Comparison of ENCODE assay signal across 10 mouse cellular contexts in genomic region chr2:153442720-153443119, GRCm38 (mm10). TPM values are rescaled to one million over a fixed set of nuclear protein-coding genes. Genes with fewer than 3 reads are reported as not detected.
DNase-seq lines count a peak whose midpoint lies in the region; ATAC-seq and TF ChIP-seq lines count a peak whose summit lies in the region.
"Had no signal": no experiment of that assay in that cellular context is flagged by ENCODE, and none has a peak within 500 bp of the region (broad histone marks: within the 10 kb centered on the region; RNA-seq: fewer than 3 reads in every experiment).

No protein-coding gene starts in this region.

- DNase-seq in retina, postnatal 1 day = peak; percentile 43
- DNase-seq in retina, embryonic 14.5 days (ENCODE audit: low spot score) = no peak
- DNase-seq in liver, embryonic 14.5 days (ENCODE audit: low read depth in 3 of 3, low spot score in 3 of 3) = no peak
- peak; percentile 33 for DNase-seq in yolk sac, embryonic 10.5 days (ENCODE audit: low spot score)
- DNase-seq in layer of hippocampus, postnatal 25 days (ENCODE audit: extremely low spot score in 1 of 2, low spot score in 1 of 2) = no peak
- DNase-seq in lung, adult 2 months = no peak
- no peak for DNase-seq in testis, postnatal 10 days (ENCODE audit: low spot score)

- peak overlapping the region; percentile 99 for H3K4me3 ChIP-seq in forebrain, embryonic 16.5 days (replicated peaks; ENCODE audit: low read length)
- peak overlapping the region in 1 of 2 experiments; percentile 72; a peak in 2 of 4 replicates for H3K4me3 ChIP-seq in liver, embryonic 14.5 days (ENCODE audit: insufficient read depth in 1 of 2, low read depth in 2 of 2, low read length in 2 of 2)
- no peak overlapping the region for H3K4me3 ChIP-seq in lung, adult 2 months (replicated peaks; ENCODE audit: extremely low read depth, low read depth, low read length)

- peak overlapping the region; percentile 98 for H3K4me2 ChIP-seq in forebrain, embryonic 16.5 days (ENCODE audit: low read length)
- peak overlapping the region; percentile 98 for H3K4me2 ChIP-seq in liver, embryonic 14.5 days (ENCODE audit: low read depth)

- H3K27ac ChIP-seq in forebrain, embryonic 16.5 days (ENCODE audit: low read length) = peak overlapping the region; percentile 99
- no peak overlapping the region for H3K27ac ChIP-seq in liver, embryonic 14.5 days

- no peaks in the 10 kb centered on the region for H3K27me3 ChIP-seq in forebrain, embryonic 16.5 days (replicated peaks; ENCODE audit: control insufficient read depth, insufficient read depth, low read length)
- H3K27me3 ChIP-seq in liver, embryonic 14.5 days (ENCODE audit: control insufficient read depth, insufficient read depth, low read length) = peaks cover 28% of the 10 kb centered on the region

- H3K4me1 ChIP-seq in forebrain, embryonic 16.5 days (replicated peaks; ENCODE audit: control insufficient read depth, insufficient read depth, low read length) = peaks cover 49% of the 10 kb centered on the region
- H3K4me1 ChIP-seq in liver, embryonic 14.5 days (replicated peaks; ENCODE audit: control insufficient read depth in 2 of 2, insufficient read depth in 2 of 2, low read length in 1 of 2) = peaks cover 9 to 11% of the 10 kb centered on the region in 2 experiments
- peaks cover 9% of the 10 kb centered on the region for H3K4me1 ChIP-seq in lung, adult 2 months (ENCODE audit: control insufficient read depth, insufficient read depth, low read length)

- 4% methylated on average over 5 of the region's 5 CpGs for WGBS in forebrain, embryonic 16.5 days
- 48% methylated on average over 5 of the region's 5 CpGs for WGBS in liver, embryonic 14.5 days (ENCODE audit: insufficient replicate concordance)
- 39% methylated on average over 5 of the region's 5 CpGs for WGBS in lung, adult 2 months

- no peak for TF ChIP-seq POLR2A in lung, adult 2 months (IDR thresholded peaks at IDR 0.05; ENCODE audit: borderline replicate concordance, extremely low read depth, low read depth, low read length)

- no peak for TF ChIP-seq EP300 in liver, embryonic 14.5 days (IDR thresholded peaks at IDR 0.05; ENCODE audit: low read depth)

- no peak for ATAC-seq in forebrain, embryonic 16.5 days
- ATAC-seq in liver, embryonic 14.5 days (ENCODE audit: insufficient read depth) = no peak

- peak overlapping the region; percentile 95 for H3K9ac ChIP-seq in forebrain, embryonic 16.5 days (replicated peaks; ENCODE audit: low read depth, low read length)
- H3K9ac ChIP-seq in liver, embryonic 14.5 days (replicated peaks) = no peak overlapping the region

- H3K9me3 ChIP-seq in forebrain, embryonic 16.5 days (ENCODE audit: control insufficient read depth, low read length) = no peaks in the 10 kb centered on the region
- H3K9me3 ChIP-seq in liver, embryonic 14.5 days (ENCODE audit: control insufficient read depth, low read length) = no peaks in the 10 kb centered on the region

- no peak for TF ChIP-seq CTCF in liver, embryonic 14.5 days (IDR thresholded peaks at IDR 0.05; ENCODE audit: low read depth)
- TF ChIP-seq CTCF in lung, adult 2 months (IDR thresholded peaks at IDR 0.05; ENCODE audit: insufficient read depth, low read length) = no peak

- no peaks in the 10 kb centered on the region for H3K36me3 ChIP-seq in forebrain, embryonic 16.5 days (ENCODE audit: control insufficient read depth, insufficient read depth)
- no peaks in the 10 kb centered on the region for H3K36me3 ChIP-seq in liver, embryonic 14.5 days (replicated peaks; ENCODE audit: control insufficient read depth, insufficient read depth, low read depth)

RNA-seq across cellular contexts. Expression of gene 4930404H24Rik, which starts 49.9 kb away (rescaled TPM):
- not detected in 2 replicates for polyA plus RNA-seq in forebrain, embryonic 16.5 days (2015; fragmentation: Nextera tagmentation; extraction: Ambion mirVana)
- not detected in 2 replicates for polyA plus RNA-seq in liver, embryonic 14.5 days (2012; rRNA removed)
- polyA plus RNA-seq in liver, embryonic 14.5 days (2014; fragmentation: Nextera tagmentation; extraction: Ambion mirVana) = not detected in 2 replicates
- not detected for total RNA-seq in layer of hippocampus, postnatal 25 days (2021)
- polyA plus RNA-seq in lung, adult 2 months (2012; rRNA removed) = not detected in 2 replicates
- total RNA-seq: left cerebral cortex, postnatal 10 days had no signal
- polyA plus RNA-seq: spleen, adult 2 months had no signal

Comparison
In these comparisons a context has a peak if more than half of its experiments do, and no peak if none do; other contexts are left out.
1. DNase-seq: peak in retina, postnatal 1 day (single experiment) and yolk sac, embryonic 10.5 days (single experiment); none in retina, embryonic 14.5 days (single experiment), liver, embryonic 14.5 days (0 of 3), layer of hippocampus, postnatal 25 days (0 of 2), lung, adult 2 months (single experiment) and testis, postnatal 10 days (single experiment).